Mouse (Mus musculus): ENCODE results near the gene Rassf8.

Rassf8 gene

DNA sequence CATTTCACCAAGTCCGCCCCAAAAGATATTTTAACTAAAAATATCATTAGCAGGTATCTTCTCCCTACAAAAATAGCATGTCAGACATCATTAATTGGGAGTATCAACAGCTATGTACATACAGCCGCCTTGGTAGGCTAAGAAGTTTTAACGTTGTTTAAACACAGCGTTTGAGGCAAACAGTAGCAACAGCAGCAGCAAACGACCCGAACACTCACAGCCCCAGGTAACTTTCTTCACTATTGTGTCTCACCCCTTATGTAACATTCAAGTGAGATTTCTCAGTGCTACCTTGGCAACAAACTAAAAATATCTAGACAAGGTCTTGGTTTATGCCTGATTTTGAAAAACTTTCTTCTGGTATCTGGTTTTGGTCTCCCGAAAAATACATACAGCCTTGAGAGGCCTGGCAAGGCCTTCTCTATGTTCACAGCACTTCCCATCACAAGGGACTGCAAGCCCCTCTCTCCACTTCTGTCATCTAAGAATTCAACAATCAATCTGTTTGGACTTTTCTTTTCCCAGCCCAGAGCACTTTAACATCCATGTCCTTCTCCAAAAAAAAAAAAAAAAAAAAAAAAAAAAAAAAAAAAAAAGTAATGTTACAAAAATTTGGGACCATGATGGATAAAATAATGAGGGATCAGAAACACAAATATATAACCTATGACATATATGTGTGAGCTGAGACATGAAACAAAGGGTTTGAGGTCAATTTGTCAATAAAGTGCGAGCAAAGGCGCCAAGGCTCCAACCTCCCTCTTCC lies 115.1 kb downstream of the Rassf8 start:
- DNase-seq (ENCODE audit: low spot score in 2 of 2), result no peak

DNA sequence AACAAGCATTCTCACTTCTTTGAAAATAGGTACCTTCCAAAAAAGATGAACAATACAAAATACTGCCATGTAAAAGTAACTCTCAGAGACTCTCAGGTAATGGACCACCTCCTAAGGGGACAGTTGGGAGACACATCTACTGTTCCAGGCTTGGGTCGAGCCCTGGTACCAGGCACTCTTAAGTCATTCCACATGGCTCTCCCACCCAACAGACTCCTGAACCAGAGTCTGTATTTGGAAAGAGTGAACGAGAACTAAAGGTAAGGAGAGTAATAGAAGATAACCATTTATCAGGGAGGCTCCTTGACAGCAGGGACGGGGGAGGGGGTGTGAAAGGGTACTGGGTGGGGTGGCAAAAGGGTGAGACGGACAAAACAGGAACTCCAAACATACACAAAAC lies 115.8 kb downstream of the Rassf8 start:
- no peak for DNase-seq (ENCODE audit: low spot score in 2 of 2)

DNA sequence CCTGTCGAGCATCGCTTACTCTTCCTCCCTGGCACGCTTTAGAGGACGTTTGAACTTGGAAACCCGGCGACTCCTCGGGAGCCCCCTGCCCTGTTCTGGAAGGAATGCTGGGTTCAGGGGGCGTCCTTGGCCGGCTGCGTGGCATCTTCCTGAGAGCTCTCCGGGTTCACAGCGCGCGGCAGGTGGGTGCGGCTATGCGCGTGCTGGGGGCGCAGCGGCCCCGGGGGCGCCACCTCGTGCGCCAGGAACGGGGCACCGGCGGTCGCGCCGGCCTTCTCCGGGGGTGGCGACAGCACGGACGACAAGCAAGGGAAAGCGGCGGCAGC lies 116.2 kb downstream of the Rassf8 start:
- DNase-seq (ENCODE audit: low spot score in 2 of 2), result no peak

DNA sequence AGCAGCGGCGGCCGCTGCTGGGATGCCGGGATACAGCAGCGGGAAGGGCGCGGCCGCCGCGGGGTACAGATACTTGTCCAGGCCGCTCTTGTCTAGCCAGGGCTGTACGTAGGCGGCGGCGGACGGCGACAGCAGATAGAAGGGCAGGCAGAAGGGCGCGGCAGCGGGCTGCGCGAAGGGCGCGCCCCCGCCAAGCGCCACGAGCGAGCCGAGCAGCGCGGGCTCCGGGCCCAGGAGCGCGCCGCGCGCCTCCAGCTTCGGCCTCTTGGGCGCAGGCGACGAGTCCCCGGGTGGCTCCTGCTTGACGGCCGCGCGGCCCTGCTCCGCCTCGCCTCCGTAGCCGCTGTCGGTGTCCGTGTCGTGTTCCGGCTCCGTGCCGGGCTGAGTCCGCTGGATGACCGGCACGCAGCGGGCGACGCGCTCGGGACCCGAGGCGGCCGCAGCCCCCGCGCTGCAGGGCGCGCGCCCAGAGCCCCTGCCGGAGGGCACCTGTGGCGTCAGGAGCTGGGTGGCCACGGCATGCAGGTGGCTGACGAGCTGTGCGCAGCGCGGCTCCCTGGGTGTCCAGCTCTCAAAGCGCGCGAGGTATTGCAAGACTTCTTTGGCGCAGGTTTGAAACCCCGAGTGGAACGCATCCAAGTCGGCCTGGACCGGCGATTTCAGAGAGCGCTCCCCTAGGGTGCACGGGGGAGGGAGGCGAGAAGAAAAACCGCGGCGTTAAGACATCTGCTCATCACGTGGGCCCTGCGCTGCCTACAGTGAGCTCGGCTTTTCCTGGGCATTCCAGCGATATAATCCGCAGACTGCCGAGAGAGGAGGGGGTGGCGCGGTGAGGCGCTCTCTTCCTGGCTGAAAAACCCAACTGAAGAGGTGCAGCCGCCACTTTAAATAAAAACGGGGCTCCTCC lies 116.8 kb downstream of the Rassf8 start:
- DNase-seq (ENCODE audit: low spot score in 2 of 2), result peak; percentile 57 to 73

DNA sequence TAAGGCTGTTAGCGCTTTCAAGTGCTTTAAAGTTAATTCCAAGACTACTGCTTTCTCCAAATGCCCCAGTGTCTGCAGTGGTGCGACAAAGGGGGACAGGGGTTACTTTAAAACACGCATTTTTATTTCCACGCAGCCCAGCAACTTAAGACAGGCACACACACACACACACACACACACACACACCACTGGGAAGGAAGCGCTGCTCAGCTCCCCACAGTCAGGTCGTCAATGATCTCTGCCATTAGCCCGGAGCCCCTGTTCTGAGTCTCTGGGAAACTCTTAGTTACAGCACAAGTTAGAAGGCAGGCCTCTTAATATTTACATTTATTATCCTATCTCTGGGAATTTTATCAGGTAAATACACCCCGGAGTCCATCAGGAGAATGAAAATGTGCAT lies 117.6 kb downstream of the Rassf8 start:
- no peak for DNase-seq (ENCODE audit: low spot score in 2 of 2)

DNA sequence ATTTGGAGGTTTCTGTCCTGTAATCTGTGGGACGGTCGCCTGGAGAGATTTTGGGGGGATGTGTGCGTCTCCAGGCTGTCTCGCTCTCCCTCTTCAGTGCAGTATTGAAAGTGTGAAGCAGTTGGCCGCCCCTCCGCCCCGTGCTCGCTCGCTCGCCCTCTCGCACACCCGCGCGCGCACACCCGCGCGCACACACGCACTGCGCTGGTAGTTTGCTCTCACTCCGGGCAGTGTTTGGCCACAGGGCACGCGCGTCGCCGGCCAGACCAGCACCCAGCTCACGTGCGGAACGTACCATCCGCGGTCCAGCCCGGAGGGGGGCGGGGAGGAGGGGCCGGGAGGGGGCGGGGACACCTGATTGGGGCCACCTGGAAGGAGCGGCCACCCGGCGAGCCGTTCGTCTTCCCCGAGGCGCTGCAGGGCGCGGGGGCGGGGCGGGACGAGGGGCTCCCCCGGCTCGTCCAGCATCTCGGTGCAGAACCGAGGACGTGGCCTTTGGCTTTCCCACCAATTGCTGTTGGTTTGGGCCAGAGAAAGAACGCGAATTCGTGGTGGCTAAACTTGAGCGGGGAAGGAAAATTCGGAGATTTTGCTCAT lies 118.8 kb downstream of the Rassf8 start, which contains the start of gene Bhlhe41:
Gene Bhlhe41 (minus strand): TSS at position 270 of the 597 bp plus-strand sequence.
- DNase-seq (ENCODE audit: low spot score in 2 of 2), result peak; percentile 49 to 67

DNA sequence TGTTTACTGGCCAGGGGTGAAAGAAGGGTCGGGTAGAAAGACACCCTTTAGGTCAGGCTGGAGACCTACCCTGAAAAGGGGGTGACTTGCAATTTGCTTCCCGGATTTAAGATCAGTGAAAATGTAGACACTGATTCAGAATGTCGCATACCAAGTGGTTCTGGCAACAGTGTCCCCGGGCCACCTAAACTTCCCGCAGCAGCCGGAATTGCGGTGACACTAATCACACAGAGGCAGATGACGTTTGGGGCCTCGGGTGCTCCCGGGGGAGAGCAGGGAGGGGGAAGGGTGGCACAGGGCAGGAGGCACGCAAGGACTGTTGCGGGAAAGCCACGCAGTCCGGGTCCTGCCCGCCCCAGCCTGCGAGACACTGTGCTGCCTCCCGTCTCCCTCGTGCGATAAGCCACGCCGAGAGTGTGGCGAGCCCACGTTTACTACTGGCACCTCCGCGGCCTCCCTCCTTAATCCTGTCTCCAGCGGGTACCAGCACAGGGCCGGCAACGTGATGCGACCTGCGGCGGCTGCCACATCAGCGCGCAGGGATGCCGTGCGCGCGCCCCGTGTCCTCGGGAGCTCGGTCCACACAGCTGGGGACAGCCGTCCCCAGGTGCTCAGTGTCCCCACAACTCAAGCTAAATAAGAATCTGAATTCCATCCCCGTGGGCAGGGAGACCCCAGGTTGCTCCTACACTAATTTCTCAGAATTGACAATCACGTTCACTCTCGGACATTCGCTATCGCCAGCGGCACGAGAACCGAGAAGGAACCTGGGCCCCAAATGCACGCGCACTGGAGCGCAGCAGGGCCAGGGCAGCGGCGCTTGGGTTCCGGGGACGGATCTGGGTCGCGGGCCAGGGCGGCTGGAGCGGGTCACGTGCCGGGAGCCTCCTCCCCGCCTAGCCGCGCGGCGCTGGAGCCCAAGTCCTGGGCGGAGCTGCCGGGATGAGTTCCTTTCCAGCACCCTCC lies 119.6 kb downstream of the Rassf8 start:
- peak; percentile 73 to 77 for DNase-seq (ENCODE audit: low spot score in 2 of 2)

GRCm38 (mm10) chr6:145867111-145867510 lies 120.6 kb downstream of the Rassf8 start:
- DNase-seq (ENCODE audit: low spot score in 2 of 2), result no peak
